ENCODE assay signal across 7 mouse cellular contexts in the genomic region with DNA sequence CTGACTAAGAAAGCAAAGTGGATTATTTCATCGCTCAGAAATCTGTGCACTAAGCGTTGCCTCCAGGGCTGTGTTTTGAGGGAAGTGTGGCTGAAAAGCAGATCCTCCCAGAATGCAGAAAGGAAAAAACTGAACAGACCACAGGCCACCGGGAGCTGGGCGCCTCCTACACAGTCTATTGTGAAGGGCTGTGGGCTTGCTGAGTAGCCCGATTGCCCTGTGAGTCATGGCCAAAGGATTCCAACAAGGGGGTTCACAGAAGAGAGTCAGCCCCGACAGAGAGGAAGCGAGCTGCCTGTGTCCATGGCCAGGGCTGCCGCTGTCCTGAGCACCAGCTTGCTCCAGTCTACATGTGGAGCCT. TPM values are rescaled to one million over a fixed set of nuclear protein-coding genes. Genes with fewer than 3 reads are reported as not detected.
A peak's percentile ranks its signal among the peaks of the same experiment; 100 is the strongest.
DNase-seq lines count a peak whose midpoint lies in the region; ATAC-seq and TF ChIP-seq lines count a peak whose summit lies in the region.

No protein-coding gene starts in this region.

- no peak overlapping the region for H3K9ac ChIP-seq in CH12.LX (ENCODE audit: insufficient read depth, low read depth)
- H3K9ac ChIP-seq in heart, embryonic 11.5 days (ENCODE audit: low read depth, low read length), result peak overlapping the region; percentile 62
- peak overlapping the region; percentile 55 for H3K9ac ChIP-seq in kidney, embryonic 16.5 days (replicated peaks; ENCODE audit: low read length)

- H3K4me1 ChIP-seq in CH12.LX (ENCODE audit: control insufficient read depth in 1 of 2, insufficient read depth in 2 of 2), result peaks cover 14 to 35% of the 10 kb centered on the region in 2 experiments
- peaks cover 48% of the 10 kb centered on the region for H3K4me1 ChIP-seq in heart, embryonic 11.5 days (ENCODE audit: control insufficient read depth, insufficient read depth, low read length)
- peaks cover 42% of the 10 kb centered on the region for H3K4me1 ChIP-seq in kidney, embryonic 16.5 days (ENCODE audit: insufficient read depth, low read length)
- H3K4me1 ChIP-seq in olfactory bulb, adult 2 months (ENCODE audit: control insufficient read depth, insufficient read depth, low read length), result peaks cover 15% of the 10 kb centered on the region

- peak overlapping the region; percentile 95 for H3K4me2 ChIP-seq in CH12.LX (ENCODE audit: insufficient read depth, low read depth, poor library complexity, severe bottlenecking)
- H3K4me2 ChIP-seq in heart, embryonic 11.5 days, result peak overlapping the region; percentile 61
- peak overlapping the region; percentile 52 for H3K4me2 ChIP-seq in kidney, embryonic 16.5 days (replicated peaks; ENCODE audit: low read depth, low read length)

- TF ChIP-seq POLR2A in CH12.LX (IDR thresholded peaks at IDR 0.05; ENCODE audit: low read depth, low read length), result no peak
- no peak for TF ChIP-seq POLR2A in olfactory bulb, adult 2 months (IDR thresholded peaks at IDR 0.05; ENCODE audit: insufficient read depth, low read depth, low read length)

- no peaks in the 10 kb centered on the region for H3K9me3 ChIP-seq in CH12.LX (replicated peaks; ENCODE audit: low read length)
- no peaks in the 10 kb centered on the region for H3K9me3 ChIP-seq in heart, embryonic 11.5 days (replicated peaks; ENCODE audit: control insufficient read depth, low read length)
- no peaks in the 10 kb centered on the region for H3K9me3 ChIP-seq in kidney, embryonic 16.5 days (ENCODE audit: low read length)

- no peaks in the 10 kb centered on the region for H3K27me3 ChIP-seq in CH12.LX (replicated peaks)
- H3K27me3 ChIP-seq in heart, embryonic 11.5 days (ENCODE audit: control insufficient read depth, insufficient read depth, low read length), result no peaks in the 10 kb centered on the region
- no peaks in the 10 kb centered on the region for H3K27me3 ChIP-seq in kidney, embryonic 16.5 days (ENCODE audit: insufficient read depth, low read length)

- peak overlapping the region in 2 of 3 experiments; percentile 36 to 44 for H3K4me3 ChIP-seq in CH12.LX (replicated peaks in 1 of 3; ENCODE audit: low read depth in 2 of 3, low read length in 2 of 3, poor library complexity in 1 of 3)
- H3K4me3 ChIP-seq in heart, embryonic 11.5 days (ENCODE audit: low read depth, low read length), result peak overlapping the region; percentile 21
- peak overlapping the region; percentile 32 for H3K4me3 ChIP-seq in kidney, embryonic 16.5 days (ENCODE audit: low read length)
- H3K4me3 ChIP-seq in olfactory bulb, adult 2 months (ENCODE audit: insufficient read depth, low read depth, low read length), result peak overlapping the region; percentile 1; the same call in 1 of the 2 replicates

- DNase-seq in 416B (ENCODE audit: low read depth), result peak; percentile 89
- DNase-seq in CH12.LX (ENCODE audit: extremely low read depth), result no peak
- peak; percentile 71 for DNase-seq in embryo, embryonic 10 days (ENCODE audit: low spot score)
- DNase-seq in lung, postnatal 10 days, result peak; percentile 71

- TF ChIP-seq EP300 in CH12.LX (IDR thresholded peaks at IDR 0.05; ENCODE audit: low read length), result 0 out of 2 replicates have a peak, but pooled peaks have one; percentile 2

- dilution Hi-C loops in CH12.LX (cut with MboI; ENCODE audit: extremely low pct_ligation_motif_present, extremely low pct_unique_long_range_greater_than_20kb, low sequenced_read_pairs), result no loop called here

- no peaks in the 10 kb centered on the region for H3K79me2 ChIP-seq in CH12.LX (replicated peaks; ENCODE audit: control insufficient read depth, extremely low read depth, insufficient read depth, poor library complexity, severe bottlenecking)

- in situ Hi-C loops in CH12.LX (cut with MboI; ENCODE audit: low pct_ligation_motif_present, low pct_unique_long_range_greater_than_20kb, low sequenced_read_pairs), result no loop called here

- H3K36me3 ChIP-seq in CH12.LX (replicated peaks in 1 of 2; ENCODE audit: control insufficient read depth in 1 of 2, insufficient read depth in 1 of 2, low read length in 1 of 2), result no peaks in the 10 kb centered on the region
- no peaks in the 10 kb centered on the region for H3K36me3 ChIP-seq in heart, embryonic 11.5 days (ENCODE audit: control insufficient read depth, insufficient read depth, low read length)
- no peaks in the 10 kb centered on the region for H3K36me3 ChIP-seq in kidney, embryonic 16.5 days (ENCODE audit: insufficient read depth, low read length)

- WGBS in heart, embryonic 11.5 days (ENCODE audit: insufficient replicate concordance), result 7% methylated on average over 8 of the region's 8 CpGs
- WGBS in kidney, embryonic 16.5 days, result 4% methylated on average over 8 of the region's 8 CpGs
- WGBS in olfactory bulb, adult 2 months, result 15% methylated on average over 8 of the region's 8 CpGs

- TF ChIP-seq CTCF in CH12.LX (conservative IDR thresholded peaks at IDR 0.05 in 1 of 2, IDR thresholded peaks at IDR 0.05 in 1 of 2; ENCODE audit: low read depth in 2 of 2, low read length in 2 of 2), result no peak
- no peak for TF ChIP-seq CTCF in olfactory bulb, adult 2 months (IDR thresholded peaks at IDR 0.05; ENCODE audit: insufficient read depth, low read depth, low read length)

- H3K27ac ChIP-seq in CH12.LX (ENCODE audit: insufficient read depth, low read depth), result no peak overlapping the region
- H3K27ac ChIP-seq in heart, embryonic 11.5 days (ENCODE audit: low read depth, low read length), result peak overlapping the region; percentile 89
- H3K27ac ChIP-seq in kidney, embryonic 16.5 days (ENCODE audit: low read length), result peak overlapping the region; percentile 77
- peak overlapping the region; percentile 19; the same call in 1 of the 2 replicates for H3K27ac ChIP-seq in olfactory bulb, adult 2 months (ENCODE audit: insufficient read depth, low read depth, low read length)

- TF ChIP-seq RAD21 in CH12.LX (IDR thresholded peaks at IDR 0.05; ENCODE audit: low read depth, low read length), result no peak; the same call in 1 of the 2 replicates

- peak; percentile 74 for ATAC-seq in heart, embryonic 11.5 days (replicated peaks; ENCODE audit: insufficient number of reproducible peaks, low FRiP score, low TSS enrichment)
- ATAC-seq in kidney, embryonic 16.5 days (ENCODE audit: low FRiP score, low TSS enrichment), result peak; percentile 78

TF ChIP-seq in CH12.LX, 34 proteins besides CTCF, POLR2A, EP300 and RAD21:
- TF ChIP-seq POLR2AphosphoS2 (IDR thresholded peaks at IDR 0.05; ENCODE audit: low read depth, low read length) (no peak), MAX (IDR thresholded peaks at IDR 0.05; ENCODE audit: low read length) (0 out of 2 replicates have a peak, but pooled peaks have one; percentile 11)
TF ChIP-seq in CH12.LX: peak in this region for 1.

RNA-seq across cellular contexts. Expression of a gene that starts 12.4 kb away (rescaled TPM):
- 0.29 TPM in 1 of 2 replicates, not detected in the other for total RNA-seq in CH12.LX (2012; rRNA removed)
- total RNA-seq in CH12.LX (2014; rRNA removed), result 0.03 TPM in 1 of 2 replicates, not detected in the other
- 0.11 and 0.27 TPM in 2 replicates for polyA plus RNA-seq in CH12.LX (2012; ENCODE audit: insufficient read length, low read depth)
- 8.0 and 9.0 TPM in 2 replicates for polyA plus RNA-seq in heart, embryonic 11.5 days (2014; fragmentation: Nextera tagmentation; extraction: Ambion mirVana)
- polyA plus RNA-seq in kidney, embryonic 16.5 days (2015; fragmentation: Nextera tagmentation; extraction: Ambion mirVana), result 7.9 and 9.8 TPM in 2 replicates
- polyA plus RNA-seq in olfactory bulb, adult 2 months (2012; ENCODE audit: insufficient read depth, insufficient read length, low replicate concordance, missing spikeins), result not detected in 2 replicates
